In genomic region chr2:8645463-8645862, GRCm38 (mm10) we compare ENCODE assay signal across 11 mouse cellular contexts.
DNase-seq lines count a peak whose midpoint lies in the region; ATAC-seq and TF ChIP-seq lines count a peak whose summit lies in the region.
"Had no signal": no experiment of that assay in that cellular context is flagged by ENCODE, and none has a peak within 500 bp of the region (broad histone marks: within the 10 kb centered on the region; RNA-seq: fewer than 3 reads in every experiment).

No protein-coding gene starts in this region.

- H3K9ac ChIP-seq in forebrain, embryonic 16.5 days (replicated peaks; ENCODE audit: low read depth, low read length): no peak overlapping the region
- no peak overlapping the region for H3K9ac ChIP-seq in forebrain, embryonic 11.5 days (ENCODE audit: low read length)
- no peak overlapping the region for H3K9ac ChIP-seq in limb, embryonic 14.5 days (ENCODE audit: low read depth, low read length, severe bottlenecking)
- no peak overlapping the region for H3K9ac ChIP-seq in midbrain, embryonic 15.5 days
- no peak overlapping the region for H3K9ac ChIP-seq in kidney, embryonic 15.5 days
- H3K9ac ChIP-seq: stomach, embryonic 15.5 days had no signal

- H3K4me2 ChIP-seq in forebrain, embryonic 16.5 days (ENCODE audit: low read length): no peak overlapping the region
- H3K4me2 ChIP-seq in forebrain, embryonic 11.5 days (ENCODE audit: low read depth, low read length, severe bottlenecking): no peak overlapping the region
- no peak overlapping the region for H3K4me2 ChIP-seq in limb, embryonic 14.5 days (replicated peaks; ENCODE audit: low read depth, low read length, severe bottlenecking)
- no peak overlapping the region for H3K4me2 ChIP-seq in midbrain, embryonic 15.5 days
- H3K4me2 ChIP-seq in kidney, embryonic 15.5 days: no peak overlapping the region
- H3K4me2 ChIP-seq: stomach, embryonic 15.5 days had no signal

- H3K4me3 ChIP-seq in forebrain, embryonic 16.5 days (replicated peaks; ENCODE audit: low read length): no peak overlapping the region
- no peak overlapping the region for H3K4me3 ChIP-seq in forebrain, embryonic 11.5 days (ENCODE audit: low read depth, low read length)
- H3K4me3 ChIP-seq in limb, embryonic 14.5 days (replicated peaks; ENCODE audit: low read length): no peak overlapping the region
- H3K4me3 ChIP-seq in limb, embryonic 10.5 days: no peak overlapping the region
- no peak overlapping the region for H3K4me3 ChIP-seq in midbrain, embryonic 15.5 days
- H3K4me3 ChIP-seq in kidney, embryonic 15.5 days (replicated peaks): no peak overlapping the region
- H3K4me3 ChIP-seq: stomach, embryonic 15.5 days had no signal

- in situ Hi-C loops in Patski (cut with MboI; ENCODE audit: low pct_unique_long_range_greater_than_20kb): no loop called here

- no peak overlapping the region for H3K27ac ChIP-seq in forebrain, embryonic 16.5 days (ENCODE audit: low read length)
- H3K27ac ChIP-seq in forebrain, embryonic 11.5 days (ENCODE audit: low read depth, low read length): no peak overlapping the region
- H3K27ac ChIP-seq in limb, embryonic 14.5 days (replicated peaks; ENCODE audit: low read depth, low read length): no peak overlapping the region
- no peak overlapping the region for H3K27ac ChIP-seq in limb, embryonic 10.5 days
- H3K27ac ChIP-seq in midbrain, embryonic 15.5 days: no peak overlapping the region
- H3K27ac ChIP-seq in kidney, embryonic 15.5 days: no peak overlapping the region
- H3K27ac ChIP-seq: macrophage; stomach, embryonic 15.5 days had no signal

- H3K36me3 ChIP-seq in forebrain, embryonic 16.5 days (ENCODE audit: control insufficient read depth, insufficient read depth): no peaks in the 10 kb centered on the region
- no peaks in the 10 kb centered on the region for H3K36me3 ChIP-seq in forebrain, embryonic 11.5 days (ENCODE audit: control insufficient read depth, insufficient read depth, low read length)
- no peaks in the 10 kb centered on the region for H3K36me3 ChIP-seq in limb, embryonic 14.5 days (ENCODE audit: control insufficient read depth, insufficient read depth, low read length)
- no peaks in the 10 kb centered on the region for H3K36me3 ChIP-seq in limb, embryonic 10.5 days
- no peaks in the 10 kb centered on the region for H3K36me3 ChIP-seq in midbrain, embryonic 15.5 days (replicated peaks)
- no peaks in the 10 kb centered on the region for H3K36me3 ChIP-seq in kidney, embryonic 15.5 days
- H3K36me3 ChIP-seq: G1E; stomach, embryonic 15.5 days had no signal

- CTCF ChIA-PET in Patski (lab: Charles Lee): no interaction called here

- H3K9me3 ChIP-seq in forebrain, embryonic 16.5 days (ENCODE audit: control insufficient read depth, low read length): no peaks in the 10 kb centered on the region
- no peaks in the 10 kb centered on the region for H3K9me3 ChIP-seq in forebrain, embryonic 11.5 days (ENCODE audit: control insufficient read depth, low read length)
- H3K9me3 ChIP-seq in limb, embryonic 14.5 days (ENCODE audit: control insufficient read depth, low read length): no peaks in the 10 kb centered on the region
- no peaks in the 10 kb centered on the region for H3K9me3 ChIP-seq in limb, embryonic 10.5 days (replicated peaks)
- H3K9me3 ChIP-seq in midbrain, embryonic 15.5 days: no peaks in the 10 kb centered on the region
- no peaks in the 10 kb centered on the region for H3K9me3 ChIP-seq in kidney, embryonic 15.5 days (replicated peaks)
- H3K9me3 ChIP-seq: G1E; stomach, embryonic 15.5 days had no signal

- POLR2A ChIA-PET in Patski (lab: Charles Lee): no interaction called here

- H3K27me3 ChIP-seq in forebrain, embryonic 16.5 days (replicated peaks; ENCODE audit: control insufficient read depth, insufficient read depth, low read length): no peaks in the 10 kb centered on the region
- no peaks in the 10 kb centered on the region for H3K27me3 ChIP-seq in forebrain, embryonic 11.5 days (ENCODE audit: control insufficient read depth, insufficient read depth, low read length)
- H3K27me3 ChIP-seq in limb, embryonic 14.5 days (ENCODE audit: control insufficient read depth, insufficient read depth, low read length): no peaks in the 10 kb centered on the region
- no peaks in the 10 kb centered on the region for H3K27me3 ChIP-seq in limb, embryonic 10.5 days (ENCODE audit: low read depth, poor library complexity, severe bottlenecking)
- peaks cover 19% of the 10 kb centered on the region for H3K27me3 ChIP-seq in Patski
- no peaks in the 10 kb centered on the region for H3K27me3 ChIP-seq in midbrain, embryonic 15.5 days (replicated peaks)
- H3K27me3 ChIP-seq in kidney, embryonic 15.5 days: no peaks in the 10 kb centered on the region
- H3K27me3 ChIP-seq: stomach, embryonic 15.5 days had no signal

- no peak for TF ChIP-seq POLR2A in limb, embryonic 14.5 days (IDR thresholded peaks at IDR 0.05; ENCODE audit: borderline replicate concordance, extremely low read depth, insufficient read depth, insufficient read length)

- WGBS in forebrain, embryonic 16.5 days: 18% methylated on average over 1 of the region's 1 CpGs
- 60% methylated on average over 1 of the region's 1 CpGs for WGBS in forebrain, embryonic 11.5 days
- WGBS in limb, embryonic 14.5 days: 33% methylated on average over 1 of the region's 1 CpGs
- WGBS in limb, embryonic 10.5 days: 65% methylated on average over 1 of the region's 1 CpGs
- WGBS in midbrain, embryonic 15.5 days: 11% methylated on average over 1 of the region's 1 CpGs
- 58% methylated on average over 1 of the region's 1 CpGs for WGBS in kidney, embryonic 15.5 days

- no peaks in the 10 kb centered on the region for H3K4me1 ChIP-seq in forebrain, embryonic 16.5 days (replicated peaks; ENCODE audit: control insufficient read depth, insufficient read depth, low read length)
- H3K4me1 ChIP-seq in forebrain, embryonic 11.5 days (replicated peaks; ENCODE audit: control insufficient read depth, insufficient read depth, low read length): no peaks in the 10 kb centered on the region
- no peaks in the 10 kb centered on the region for H3K4me1 ChIP-seq in limb, embryonic 14.5 days (ENCODE audit: control insufficient read depth, insufficient read depth, low read length)
- H3K4me1 ChIP-seq in limb, embryonic 10.5 days: no peaks in the 10 kb centered on the region
- no peaks in the 10 kb centered on the region for H3K4me1 ChIP-seq in midbrain, embryonic 15.5 days
- H3K4me1 ChIP-seq in kidney, embryonic 15.5 days: no peaks in the 10 kb centered on the region
- H3K4me1 ChIP-seq: stomach, embryonic 15.5 days had no signal

- TF ChIP-seq CTCF in Patski (IDR thresholded peaks at IDR 0.05): peak; percentile 57

- no peak for DNase-seq in forebrain, embryonic 11.5 days (ENCODE audit: low spot score)
- DNase-seq in limb, embryonic 14.5 days (ENCODE audit: low spot score): peak; percentile 40
- no peak for DNase-seq in limb, embryonic 10.5 days (ENCODE audit: low spot score)
- DNase-seq in Patski (ENCODE audit: low read depth, low spot score): no peak
- DNase-seq in gastrocnemius, postnatal 4 days (ENCODE audit: low spot score in 2 of 2): no peak

- ATAC-seq in forebrain, embryonic 16.5 days: peak; percentile 43; the same call in 1 of the 2 replicates
- ATAC-seq in forebrain, embryonic 11.5 days (replicated peaks; ENCODE audit: low FRiP score): no peak
- no peak for ATAC-seq in limb, embryonic 14.5 days (ENCODE audit: low FRiP score, low read depth)
- ATAC-seq in Patski: no peak
- 0 out of 2 replicates have a peak, but pooled peaks have one; percentile 39 for ATAC-seq in midbrain, embryonic 15.5 days (replicated peaks)
- ATAC-seq in kidney, embryonic 15.5 days (replicated peaks; ENCODE audit: low FRiP score): no peak

Comparison
In these comparisons a context has a peak if more than half of its experiments do, and no peak if none do; other contexts are left out.
1. ATAC-seq: peak in forebrain, embryonic 16.5 days (single experiment) and midbrain, embryonic 15.5 days (single experiment); none in forebrain, embryonic 11.5 days (single experiment), limb, embryonic 14.5 days (single experiment), Patski (single experiment) and kidney, embryonic 15.5 days (single experiment).